Mouse (Mus musculus) liver, embryonic 14.5 days (tissue): ENCODE results near the gene Uggt2.

Experiments used
- CTCF ChIP-seq: IDR thresholded peaks from 2 replicates; pipeline ENCODE4 v1.5.1; 2016; ENCODE audit warnings: antibody characterized with exemption, low read depth, control low read depth
- EP300 ChIP-seq: IDR thresholded peaks from 2 replicates; pipeline ENCODE4 v1.6.1; 2016; ENCODE audit warnings: antibody characterized with exemption, low read depth

- TF ChIP-seq CTCF (no peak), EP300 (no peak)
Measured at GRCm38 (mm10) chr14:119107591-119107990, 8.4 kb upstream of the Uggt2 start.
